Mouse (Mus musculus) forebrain, embryonic 12.5 days (tissue): ENCODE data around the gene Jade2. TPM values are rescaled to one million over a fixed set of nuclear protein-coding genes. Genes with fewer than 3 reads are reported as not detected.

Source experiments
- ATAC-seq: fragments of 200-750 bp; cut with Nextera tagmentation; 2 replicates; pipeline ENCODE4 v1.8.0; 2017; ENCODE audit warnings: moderate TSS enrichment; ENCODE audit not compliant: low FRiP score
- H3K27ac ChIP-seq: fragments of 300-500 bp; sonication (generic); 2 replicates; pipeline ENCODE4 v1.5.1; 2016; ENCODE audit warnings: mild to moderate bottlenecking
- H3K27me3 ChIP-seq: fragments of 300-500 bp; sonication (generic); 2 replicates; pipeline ENCODE4 v1.6.1; 2016; ENCODE audit warnings: mild to moderate bottlenecking
- H3K36me3 ChIP-seq: fragments of 300-500 bp; sonication (generic); replicated peaks from 2 replicates; pipeline ENCODE4 v1.6.1; 2016; ENCODE audit warnings: mild to moderate bottlenecking
- H3K4me1 ChIP-seq: fragments of 300-500 bp; sonication (generic); 2 replicates; pipeline ENCODE4 v1.6.1; 2016
- H3K4me2 ChIP-seq: fragments of 300-500 bp; sonication (generic); 2 replicates; pipeline ENCODE4 v1.6.1; 2016; ENCODE audit warnings: mild to moderate bottlenecking, moderate library complexity
- H3K4me3 ChIP-seq: fragments of 300-500 bp; sonication (generic); replicated peaks from 2 replicates; pipeline ENCODE4 v1.5.1; 2016; ENCODE audit warnings: mild to moderate bottlenecking
- H3K9ac ChIP-seq: fragments of 300-500 bp; sonication (generic); 2 replicates; pipeline ENCODE4 v1.6.1; 2016; ENCODE audit warnings: mild to moderate bottlenecking
- H3K9me3 ChIP-seq: fragments of 300-500 bp; sonication (generic); 2 replicates; pipeline ENCODE4 v1.6.1; 2016
- WGBS: fragments of 180-500 bp; shearing (Covaris S2); methylation state at CpG from one replicate; pipeline ENCODE4 v1.1.7; 2016; 5-methylcytosine and 5-hydroxymethylcytosine counted together
- polyA plus RNA-seq: library from polyadenylated mRNA; unstranded; fragments of >200 nt; fragmentation: Nextera tagmentation; extraction: Ambion mirVana; gene quantifications from 2 replicates; pipeline ENCODE4 v1.2.1, GENCODE M21; 2016

Jade2 gene
- polyA plus RNA-seq, 1 experiment from 2014 or later = 0.49 TPM

- peaks cover 14% of the 10 kb centered on the region for H3K4me1 ChIP-seq
- WGBS = 7% methylated on average over 13 of the region's 13 CpGs
- H3K27me3 ChIP-seq = peaks cover 10% of the 10 kb centered on the region; the same call in 1 of the 2 replicates
- H3K4me3 ChIP-seq = peak overlapping the region; percentile 91
- peak overlapping the region; percentile 87 for H3K4me2 ChIP-seq
- no peak overlapping the region for H3K27ac ChIP-seq
- no peaks in the 10 kb centered on the region for H3K36me3 ChIP-seq
- H3K9ac ChIP-seq = peak overlapping the region; percentile 74
- H3K9me3 ChIP-seq = no peaks in the 10 kb centered on the region
- peak; percentile 23; the same call in 1 of the 2 replicates for ATAC-seq
Observed at GRCm38 (mm10) chr11:51763955-51764354, 93.5 kb downstream of the Jade2 start.

Other genes with a start within 250 kb of the Jade2 start
- gene Nhp2, start 237.9 kb downstream of the Jade2 start, polyA plus RNA-seq = 126 and 131 TPM in 2 replicates
- gene Rmnd5b, start 221.8 kb downstream of the Jade2 start, polyA plus RNA-seq = 43.4 and 44.7 TPM in 2 replicates
- gene N4bp3, start 206.8 kb downstream of the Jade2 start, polyA plus RNA-seq = 9.5 and 10.5 TPM in 2 replicates
- 0.66 and 0.91 TPM in 2 replicates for gene D930048N14Rik, start 206.7 kb downstream of the Jade2 start, polyA plus RNA-seq
- gene 0610009B22Rik, start 168.8 kb downstream of the Jade2 start, polyA plus RNA-seq = 95.4 and 101 TPM in 2 replicates
- 14.7 and 14.8 TPM in 2 replicates for gene Sec24a, start 94.0 kb downstream of the Jade2 start, polyA plus RNA-seq
- gene Sar1b, start 94.0 kb downstream of the Jade2 start, polyA plus RNA-seq = 115 and 117 TPM in 2 replicates
- 114 and 122 TPM in 2 replicates for gene Cdkn2aipnl, start 110.0 kb upstream of the Jade2 start, polyA plus RNA-seq
- gene Ube2b, start 143.1 kb upstream of the Jade2 start, polyA plus RNA-seq = 241 and 242 TPM in 2 replicates
- 16.1 and 16.2 TPM in 2 replicates for gene Cdkl3, start 146.6 kb upstream of the Jade2 start, polyA plus RNA-seq
- 121 and 125 TPM in 2 replicates for gene Ppp2ca, start 241.0 kb upstream of the Jade2 start, polyA plus RNA-seq